Mouse (Mus musculus) MEL (cell line): ENCODE results near the gene Trio. TPM values are rescaled to one million over a fixed set of nuclear protein-coding genes. Genes with fewer than 3 reads are reported as not detected.

Experiments used
- DNase-seq: peaks from one replicate; pipeline ENCODE4 v3.0.0; 2011; ENCODE audit warnings: low read depth, low spot score
- H3K27ac ChIP-seq: 2 replicates; pipeline ENCODE4 v1.5.1; 2012; ENCODE audit warnings: low read depth, mild to moderate bottlenecking, control low read depth, low read length, moderate library complexity; ENCODE audit not compliant: control insufficient read depth
- H3K27me3 ChIP-seq, 2 experiments: fragments of 150-350 bp in 1 of 2; sonication (generic) in 1 of 2; 2 replicates each; pipeline ENCODE4 v1.6.1; 2012; ENCODE audit warnings: low read length in 2 of 2, mild to moderate bottlenecking in 2 of 2, improper control_type of control experiment in 1 of 2, moderate library complexity in 1 of 2; ENCODE audit not compliant: insufficient read depth in 2 of 2, control insufficient read depth in 1 of 2
- H3K36me3 ChIP-seq, 2 experiments: 2 replicates each; pipeline ENCODE4 v1.6.1; 2012 to 2014; ENCODE audit warnings: low read length in 2 of 2, improper control_type of control experiment in 1 of 2, inconsistent platforms in 1 of 2, mild to moderate bottlenecking in 1 of 2; ENCODE audit not compliant: insufficient read depth in 2 of 2, control insufficient read depth in 1 of 2
- H3K4me1 ChIP-seq, 2 experiments: fragments of 150-350 bp in 1 of 2; sonication (generic) in 1 of 2; 2 replicates each; pipeline ENCODE4 v1.6.1; 2012; ENCODE audit warnings: low read length in 2 of 2, improper control_type of control experiment in 1 of 2, mild to moderate bottlenecking in 1 of 2; ENCODE audit not compliant: insufficient read depth in 2 of 2, control insufficient read depth in 1 of 2
- H3K4me3 ChIP-seq, 2 experiments: fragments of 150-350 bp in 1 of 2; sonication (generic) in 1 of 2; 2 replicates each; pipeline ENCODE4 v1.5.1; 2012; ENCODE audit warnings: low read depth in 2 of 2, low read length in 2 of 2, mild to moderate bottlenecking in 2 of 2, moderate library complexity in 2 of 2, control low read depth in 1 of 2, improper control_type of control experiment in 1 of 2; ENCODE audit not compliant: control insufficient read depth in 1 of 2, insufficient read depth in 1 of 2
- H3K79me2 ChIP-seq: 2 replicates; pipeline ENCODE4 v1.6.1; 2012; ENCODE audit warnings: mild to moderate bottlenecking, low read length, moderate library complexity; ENCODE audit not compliant: control insufficient read depth, poor library complexity, insufficient read depth
- H3K9ac ChIP-seq: 2 replicates; pipeline ENCODE4 v1.6.1; 2012; ENCODE audit warnings: low read depth, mild to moderate bottlenecking, control low read depth, low read length, moderate library complexity; ENCODE audit not compliant: control insufficient read depth, poor library complexity, severe bottlenecking
- H3K9me3 ChIP-seq: fragments of 150-350 bp; sonication (generic); replicated peaks from 2 replicates; pipeline ENCODE4 v1.6.1; 2012; ENCODE audit warnings: mild to moderate bottlenecking, low read length, improper control_type of control experiment, moderate library complexity; ENCODE audit not compliant: insufficient read depth
- CHD1 ChIP-seq: IDR thresholded peaks from 2 replicates; pipeline ENCODE4 v1.6.1; 2012; ENCODE audit warnings: low read depth, mild to moderate bottlenecking, inconsistent platforms, low read length, improper control_type of control experiment
- CHD2 ChIP-seq: IDR thresholded peaks from 2 replicates; pipeline ENCODE4 v1.6.1; 2011; ENCODE audit warnings: low read length, improper control_type of control experiment
- CTCF ChIP-seq, 3 experiments: IDR thresholded peaks in 2 of 3; conservative IDR thresholded peaks in 1 of 3; 2 replicates each; pipeline ENCODE4 v1.5.1; 2011 to 2012; ENCODE audit warnings: low read length in 3 of 3, low read depth in 2 of 3, mild to moderate bottlenecking in 2 of 3, improper control_type of control experiment in 1 of 3, inconsistent platforms in 1 of 3, mixed read lengths in 1 of 3, moderate library complexity in 1 of 3; ENCODE audit not compliant: control insufficient read depth in 1 of 3, insufficient read depth in 1 of 3, poor library complexity in 1 of 3, severe bottlenecking in 1 of 3
- GABPA ChIP-seq: IDR thresholded peaks from 2 replicates; pipeline ENCODE4 v1.6.1; 2012; ENCODE audit warnings: low read depth, mild to moderate bottlenecking, inconsistent platforms, low read length, improper control_type of control experiment, moderate library complexity
- MAFK ChIP-seq: IDR thresholded peaks from 2 replicates; pipeline ENCODE4 v1.6.1; 2011; ENCODE audit warnings: low read depth, mild to moderate bottlenecking, low read length, improper control_type of control experiment, borderline replicate concordance
- MEF2A ChIP-seq: IDR thresholded peaks from 2 replicates; pipeline ENCODE4 v1.6.1; 2014; ENCODE audit warnings: low read depth, mild to moderate bottlenecking, inconsistent platforms, low read length, improper control_type of control experiment; ENCODE audit not compliant: poor library complexity, insufficient replicate concordance, severe bottlenecking; ENCODE audit errors: extremely low read depth
- NELFE ChIP-seq: IDR thresholded peaks from 2 replicates; pipeline ENCODE4 v1.6.1; 2011; ENCODE audit warnings: low read depth, low read length, improper control_type of control experiment
- SIN3A ChIP-seq: IDR thresholded peaks from 2 replicates; pipeline ENCODE4 v1.6.1; 2012; ENCODE audit warnings: low read length, improper control_type of control experiment, inconsistent platforms
- TBP ChIP-seq: IDR thresholded peaks from 2 replicates; pipeline ENCODE4 v1.8.0; 2011; ENCODE audit warnings: low read depth, low read length, improper control_type of control experiment
- UBTF ChIP-seq: IDR thresholded peaks from 2 replicates; pipeline ENCODE4 v1.6.1; 2012; ENCODE audit warnings: low read depth, mild to moderate bottlenecking, inconsistent platforms, low read length, improper control_type of control experiment, moderate library complexity, borderline replicate concordance; ENCODE audit not compliant: insufficient read depth
- USF1 ChIP-seq: IDR thresholded peaks from 2 replicates; pipeline ENCODE4 v1.6.1; 2014; ENCODE audit warnings: low read depth, mild to moderate bottlenecking, inconsistent platforms, low read length, improper control_type of control experiment, moderate library complexity
- USF2 ChIP-seq, 2 experiments: IDR thresholded peaks; 2 replicates each; pipeline ENCODE4 v1.6.1; 2011 to 2012; ENCODE audit warnings: improper control_type of control experiment in 2 of 2, low read length in 2 of 2, borderline replicate concordance in 1 of 2, inconsistent platforms in 1 of 2, low read depth in 1 of 2, mild to moderate bottlenecking in 1 of 2; ENCODE audit not compliant: insufficient read depth in 1 of 2
- polyA plus RNA-seq, 2 experiments: library from polyadenylated mRNA; stranded (reverse) in 1 of 2; unstranded in 1 of 2; fragments of >175 nt in 1 of 2; fragments of >200 nt in 1 of 2; gene quantifications; 2 replicates each; pipeline versions ENCODE4 v1.2.1 to v1.2.4; 2012; ENCODE audit warnings: low replicate concordance in 2 of 2, low read depth in 1 of 2; ENCODE audit not compliant: insufficient read length in 2 of 2, insufficient read depth in 1 of 2, missing spikeins in 1 of 2
- total RNA-seq: library from RNA; depleted of rRNA; stranded (reverse); fragments of 300-350 nt; gene quantifications from 2 replicates; pipeline ENCODE4 v1.2.3, GENCODE M21; 2012

Gene Trio
- total and polyA plus RNA-seq, 3 experiments: 0.91 to 1.1 TPM; not detected in 1

GRCm38 (mm10) chr15:27796868-27797222 is 228.8 kb downstream of the Trio start:
- Histone ChIP-seq H3K4me3 (no peak overlapping the region), H3K4me1 (no peaks in the 10 kb centered on the region), H3K36me3 (no peaks in the 10 kb centered on the region), H3K79me2 (no peaks in the 10 kb centered on the region), H3K9ac (no peak overlapping the region), H3K27ac (no peak overlapping the region), H3K27me3 (no peaks in the 10 kb centered on the region), H3K9me3 (no peaks in the 10 kb centered on the region)
- no peak for DNase-seq
- TF ChIP-seq SIN3A (no peak), UBTF (no peak), CHD2 (no peak)

GRCm38 (mm10) chr15:27795942-27796867 is 229.4 kb downstream of the Trio start:
- Histone ChIP-seq H3K36me3 (no peaks in the 10 kb centered on the region), H3K4me1 (no peaks in the 10 kb centered on the region), H3K9me3 (no peaks in the 10 kb centered on the region), H3K27me3 (no peaks in the 10 kb centered on the region), H3K4me3 (no peak overlapping the region), H3K79me2 (no peaks in the 10 kb centered on the region), H3K9ac (no peak overlapping the region), H3K27ac (no peak overlapping the region)
- no peak for TF ChIP-seq MEF2A
- TF ChIP-seq USF2 (IDR thresholded peaks at IDR 0.05; ENCODE audit: borderline replicate concordance in 1 of 2, insufficient read depth in 1 of 2, low read depth in 1 of 2, low read length in 2 of 2): no peak
- no peak for TF ChIP-seq GABPA
- TF ChIP-seq MAFK: no peak
- no peak for TF ChIP-seq NELFE
- no peak for TF ChIP-seq TBP
- no peak for DNase-seq

- no peaks in the 10 kb centered on the region for H3K9me3 ChIP-seq
- H3K36me3 ChIP-seq: no peaks in the 10 kb centered on the region
- no peak overlapping the region for H3K4me3 ChIP-seq
- no peaks in the 10 kb centered on the region for H3K4me1 ChIP-seq
- no peaks in the 10 kb centered on the region for H3K27me3 ChIP-seq
- H3K79me2 ChIP-seq: no peaks in the 10 kb centered on the region
- no peak overlapping the region for H3K27ac ChIP-seq
- no peak overlapping the region for H3K9ac ChIP-seq
- TF ChIP-seq CTCF (IDR thresholded peaks at IDR 0.05 in 2 of 3, conservative IDR thresholded peaks at IDR 0.05 in 1 of 3; ENCODE audit: control insufficient read depth in 1 of 3, insufficient read depth in 1 of 3, low read depth in 2 of 3, low read length in 3 of 3, poor library complexity in 1 of 3, severe bottlenecking in 1 of 3) (no peak), CHD1 (no peak), TBP (no peak), USF1 (no peak)
- DNase-seq: no peak
Observed at GRCm38 (mm10) chr15:27793284-27793683, 232.4 kb downstream of the Trio start.
